Comparison of ENCODE assay signal across 14 mouse cellular contexts in genomic region chr1:58952997-58953396, GRCm38 (mm10). TPM values are rescaled to one million over a fixed set of nuclear protein-coding genes. Genes with fewer than 3 reads are reported as not detected.
DNase-seq lines count a peak whose midpoint lies in the region; ATAC-seq and TF ChIP-seq lines count a peak whose summit lies in the region.
"Had no signal": no experiment of that assay in that cellular context is flagged by ENCODE, and none has a peak within 500 bp of the region (broad histone marks: within the 10 kb centered on the region; RNA-seq: fewer than 3 reads in every experiment).

No protein-coding gene starts in this region.

- H3K9me3 ChIP-seq in intestine, postnatal 0 days (ENCODE audit: control insufficient read depth): no peaks in the 10 kb centered on the region
- H3K9me3 ChIP-seq in intestine, embryonic 15.5 days: no peaks in the 10 kb centered on the region
- no peaks in the 10 kb centered on the region for H3K9me3 ChIP-seq in embryonic facial prominence, embryonic 11.5 days (replicated peaks; ENCODE audit: control insufficient read depth, low read length)
- no peaks in the 10 kb centered on the region for H3K9me3 ChIP-seq in liver, embryonic 16.5 days (replicated peaks; ENCODE audit: control insufficient read depth, low read length)
- H3K9me3 ChIP-seq: forebrain, embryonic 13.5 days; hindbrain, embryonic 12.5 days; lung, embryonic 15.5 days had no signal

- no peak overlapping the region for H3K9ac ChIP-seq in intestine, postnatal 0 days (ENCODE audit: low read depth, low read length)
- no peak overlapping the region for H3K9ac ChIP-seq in intestine, embryonic 15.5 days
- H3K9ac ChIP-seq in embryonic facial prominence, embryonic 11.5 days (replicated peaks; ENCODE audit: low read length): no peak overlapping the region
- H3K9ac ChIP-seq in liver, embryonic 16.5 days (ENCODE audit: low read depth, low read length): peak overlapping the region; percentile 54
- H3K9ac ChIP-seq: forebrain, embryonic 13.5 days; hindbrain, embryonic 12.5 days; lung, embryonic 15.5 days had no signal

- H3K27ac ChIP-seq in intestine, postnatal 0 days (ENCODE audit: low read depth, low read length): peak overlapping the region; percentile 73; the same call in 1 of the 2 replicates
- H3K27ac ChIP-seq in intestine, embryonic 15.5 days: no peak overlapping the region
- peak overlapping the region; percentile 67 for H3K27ac ChIP-seq in bone marrow, adult 2 months (ENCODE audit: control insufficient read depth, insufficient read depth, low read depth, low read length, poor library complexity)
- H3K27ac ChIP-seq in embryonic facial prominence, embryonic 11.5 days (replicated peaks; ENCODE audit: low read depth, low read length): no peak overlapping the region; the same call in 1 of the 2 replicates
- peak overlapping the region; percentile 97 for H3K27ac ChIP-seq in liver, embryonic 16.5 days (ENCODE audit: low read length)
- H3K27ac ChIP-seq: forebrain, embryonic 13.5 days; hindbrain, embryonic 12.5 days; lung, embryonic 15.5 days had no signal

- H3K4me3 ChIP-seq in intestine, postnatal 0 days (ENCODE audit: low read depth, low read length): no peak overlapping the region
- no peak overlapping the region for H3K4me3 ChIP-seq in intestine, embryonic 15.5 days (replicated peaks)
- H3K4me3 ChIP-seq in bone marrow, adult 2 months (replicated peaks; ENCODE audit: control insufficient read depth, low read depth, low read length): no peak overlapping the region
- no peak overlapping the region for H3K4me3 ChIP-seq in embryonic facial prominence, embryonic 11.5 days (ENCODE audit: low read depth, low read length)
- 0 out of 2 replicates have a peak overlapping the region, but pooled peaks have one; percentile 5 for H3K4me3 ChIP-seq in liver, embryonic 16.5 days (ENCODE audit: low read depth, low read length)
- H3K4me3 ChIP-seq: forebrain, embryonic 13.5 days; hindbrain, embryonic 12.5 days; lung, embryonic 15.5 days had no signal

- WGBS in intestine, postnatal 0 days: 48% methylated on average over 4 of the region's 4 CpGs
- 37% methylated on average over 4 of the region's 4 CpGs for WGBS in intestine, embryonic 15.5 days
- WGBS in bone marrow, adult 2 months: 48% methylated on average over 4 of the region's 4 CpGs
- WGBS in embryonic facial prominence, embryonic 11.5 days: 26% methylated on average over 4 of the region's 4 CpGs
- WGBS in liver, embryonic 16.5 days (ENCODE audit: insufficient replicate concordance): 34% methylated on average over 4 of the region's 4 CpGs

- no peak for TF ChIP-seq CTCF in intestine, postnatal 0 days (IDR thresholded peaks at IDR 0.05; ENCODE audit: low read depth)
- TF ChIP-seq CTCF in bone marrow, adult 2 months (IDR thresholded peaks at IDR 0.05; ENCODE audit: control insufficient read depth, insufficient read depth, low read length): no peak

- TF ChIP-seq POLR2A in bone marrow, adult 2 months (IDR thresholded peaks at IDR 0.05; ENCODE audit: borderline replicate concordance, control insufficient read depth, low read depth, low read length): no peak

- H3K27me3 ChIP-seq in intestine, postnatal 0 days (replicated peaks; ENCODE audit: control insufficient read depth, insufficient read depth, low read length): no peaks in the 10 kb centered on the region
- H3K27me3 ChIP-seq in intestine, embryonic 15.5 days (replicated peaks): no peaks in the 10 kb centered on the region
- H3K27me3 ChIP-seq in embryonic facial prominence, embryonic 11.5 days (ENCODE audit: control insufficient read depth, insufficient read depth, low read length): no peaks in the 10 kb centered on the region
- H3K27me3 ChIP-seq in liver, embryonic 16.5 days (ENCODE audit: control insufficient read depth, insufficient read depth, low read depth, low read length): no peaks in the 10 kb centered on the region
- H3K27me3 ChIP-seq: forebrain, embryonic 13.5 days; hindbrain, embryonic 12.5 days; lung, embryonic 15.5 days had no signal

- peaks cover 16% of the 10 kb centered on the region for H3K4me1 ChIP-seq in intestine, postnatal 0 days (replicated peaks; ENCODE audit: control insufficient read depth, insufficient read depth, low read length)
- H3K4me1 ChIP-seq in intestine, embryonic 15.5 days (replicated peaks): peaks cover 15% of the 10 kb centered on the region
- peaks cover 17% of the 10 kb centered on the region for H3K4me1 ChIP-seq in bone marrow, adult 2 months (ENCODE audit: control insufficient read depth, insufficient read depth, low read length)
- 0 out of 2 replicates have a peak, but pooled peaks cover 4% of the 10 kb centered on the region for H3K4me1 ChIP-seq in embryonic facial prominence, embryonic 11.5 days (ENCODE audit: control insufficient read depth, insufficient read depth, low read length)
- peaks cover 72% of the 10 kb centered on the region for H3K4me1 ChIP-seq in liver, embryonic 16.5 days (ENCODE audit: control insufficient read depth, low read depth, low read length)

- ATAC-seq in intestine, postnatal 0 days: no peak
- ATAC-seq in intestine, embryonic 15.5 days: no peak
- ATAC-seq in embryonic facial prominence, embryonic 11.5 days (replicated peaks; ENCODE audit: insufficient number of reproducible peaks, low FRiP score, low TSS enrichment, low read depth): no peak
- ATAC-seq in liver, embryonic 16.5 days (ENCODE audit: low read depth): no peak
- ATAC-seq: forebrain, embryonic 13.5 days had no signal

- H3K4me2 ChIP-seq in intestine, postnatal 0 days (replicated peaks; ENCODE audit: low read depth): no peak overlapping the region
- H3K4me2 ChIP-seq in intestine, embryonic 15.5 days (replicated peaks): no peak overlapping the region
- no peak overlapping the region for H3K4me2 ChIP-seq in embryonic facial prominence, embryonic 11.5 days (ENCODE audit: low read depth, low read length)
- peak overlapping the region; percentile 60 for H3K4me2 ChIP-seq in liver, embryonic 16.5 days (ENCODE audit: low read depth, low read length)
- H3K4me2 ChIP-seq: forebrain, embryonic 13.5 days; hindbrain, embryonic 12.5 days; lung, embryonic 15.5 days had no signal

- H3K36me3 ChIP-seq in intestine, postnatal 0 days (ENCODE audit: control insufficient read depth, insufficient read depth): no peaks in the 10 kb centered on the region
- H3K36me3 ChIP-seq in intestine, embryonic 15.5 days: no peaks in the 10 kb centered on the region
- no peaks in the 10 kb centered on the region for H3K36me3 ChIP-seq in embryonic facial prominence, embryonic 11.5 days (replicated peaks; ENCODE audit: control insufficient read depth, insufficient read depth, low read depth, low read length)
- H3K36me3 ChIP-seq in liver, embryonic 16.5 days (ENCODE audit: control insufficient read depth, insufficient read depth): peaks cover 12% of the 10 kb centered on the region; the same call in 1 of the 2 replicates
- H3K36me3 ChIP-seq: hindbrain, embryonic 12.5 days; lung, embryonic 15.5 days had no signal

- DNase-seq in embryonic facial prominence, embryonic 11.5 days (ENCODE audit: low spot score): peak; percentile 41
- DNase-seq in right cerebral cortex, adult 2 months (ENCODE audit: low spot score in 2 of 2): no peak
- no peak for DNase-seq in adrenal gland, adult 2 months
- DNase-seq: adrenal gland, postnatal 36 days; cerebellum, adult 2 months; gastrocnemius, postnatal 14 days; right cerebral cortex, postnatal 25 days had no signal

RNA-seq across cellular contexts. Expression of gene Trak2, which starts 20.2 kb away (rescaled TPM):
- 5.4 and 5.8 TPM in 2 replicates for polyA plus RNA-seq in intestine, postnatal 0 days (2015; fragmentation: Nextera tagmentation; extraction: Ambion mirVana)
- polyA plus RNA-seq in intestine, embryonic 15.5 days (2015; fragmentation: Nextera tagmentation; extraction: Ambion mirVana): 11.5 and 12.0 TPM in 2 replicates
- 87.3 and 99.9 TPM in 2 replicates for polyA plus RNA-seq in bone marrow, adult 2 months (2011; ENCODE audit: insufficient read depth, insufficient read length, low replicate concordance, missing spikeins)
- 10.5 TPM in 2 replicates for polyA plus RNA-seq in embryonic facial prominence, embryonic 11.5 days (2014; fragmentation: Nextera tagmentation; extraction: Ambion mirVana)
- polyA plus RNA-seq in liver, embryonic 16.5 days (2015; fragmentation: Nextera tagmentation; extraction: Ambion mirVana): 58.9 TPM in 2 replicates
- total RNA-seq in adrenal gland, adult 2 months (2021): 10 to 100 TPM; 57.0 to 68.5 TPM
- 34.4 and 37.4 TPM in 2 replicates for polyA plus RNA-seq in adrenal gland, adult 2 months (2012; rRNA removed)

RNA-seq across cellular contexts. Expression of gene Stradb, which starts 20.3 kb away (rescaled TPM):
- 13.1 and 13.9 TPM in 2 replicates for polyA plus RNA-seq in intestine, postnatal 0 days (2015; fragmentation: Nextera tagmentation; extraction: Ambion mirVana)
- 21.3 and 23.1 TPM in 2 replicates for polyA plus RNA-seq in intestine, embryonic 15.5 days (2015; fragmentation: Nextera tagmentation; extraction: Ambion mirVana)
- polyA plus RNA-seq in bone marrow, adult 2 months (2011; ENCODE audit: insufficient read depth, insufficient read length, low replicate concordance, missing spikeins): 36.5 and 64.4 TPM in 2 replicates
- polyA plus RNA-seq in embryonic facial prominence, embryonic 11.5 days (2014; fragmentation: Nextera tagmentation; extraction: Ambion mirVana): 34.3 and 35.3 TPM in 2 replicates
- 49.1 and 49.5 TPM in 2 replicates for polyA plus RNA-seq in liver, embryonic 16.5 days (2015; fragmentation: Nextera tagmentation; extraction: Ambion mirVana)
- 10 to 100 TPM; 25.7 to 34.7 TPM for total RNA-seq in adrenal gland, adult 2 months (2021)
- polyA plus RNA-seq in adrenal gland, adult 2 months (2012; rRNA removed): 13.7 and 16.6 TPM in 2 replicates

Comparison
In these comparisons a context has a peak if more than half of its experiments do, and no peak if none do; other contexts are left out.
1. H3K27ac ChIP-seq: peak in intestine, postnatal 0 days (single experiment), bone marrow, adult 2 months (single experiment) and liver, embryonic 16.5 days (single experiment); none in intestine, embryonic 15.5 days (single experiment) and embryonic facial prominence, embryonic 11.5 days (single experiment).